Mouse (Mus musculus) gastrocnemius, postnatal 14 days (tissue): ENCODE measurements around the gene Drosha. TPM values are rescaled to one million over a fixed set of nuclear protein-coding genes. Genes with fewer than 3 reads are reported as not detected.
A peak's percentile ranks its signal among the peaks of the same experiment; 100 is the strongest.
"Not testable (repeated sequence)": the region's sequence is repeated elsewhere in the genome, so short reads cannot be mapped to it uniquely, and the experiment has no call there.

Experiments
- DNase-seq: peaks from one replicate; pipeline ENCODE4 v3.0.0; 2021; ENCODE audit warnings: mixed read lengths
- intact Hi-C: fragments of 180-260 bp; cut with DNase I; formaldehyde crosslinking; loops from one replicate; pipeline ENCODE4 v1.15.1; 2025; ENCODE audit warnings: low total_unique reads
- long read RNA-seq, 2 experiments: library from polyadenylated mRNA; stranded (forward); transcript quantifications; one replicate each; pipeline ENCODE4 v2.0.0; 2021
- total RNA-seq, 2 experiments: library from RNA; stranded (reverse); gene quantifications; 2 replicates each; pipeline ENCODE4 v1.2.3; 2021

The Drosha gene
- total RNA-seq, result 10 to 100 TPM; 22.4 to 25.7 TPM
- long read RNA-seq, experiment 1, full-length matches to known transcripts, result 15 of 32 reads
- long read RNA-seq, experiment 1, partial matches to known transcripts, result 14 of 32 reads
- long read RNA-seq, experiment 1, other reads (novel, unspliced or antisense), result 3 of 32 reads
- long read RNA-seq, experiment 2, full-length matches to known transcripts, result 15 of 31 reads
- long read RNA-seq, experiment 2, partial matches to known transcripts, result 12 of 31 reads
- long read RNA-seq, experiment 2, other reads (novel, unspliced or antisense), result 4 of 31 reads

GRCm38 (mm10) chr15:12824197-12824952 lies at the start of gene Drosha, which contains the start of gene 6030458C11Rik:
Gene Drosha, plus strand, starts transcription at chr15:12824815.
Gene 6030458C11Rik, minus strand, starts transcription at chr15:12824649.
- intact Hi-C loops, result no loop called here
- DNase-seq, result peak; percentile 96

DNA sequence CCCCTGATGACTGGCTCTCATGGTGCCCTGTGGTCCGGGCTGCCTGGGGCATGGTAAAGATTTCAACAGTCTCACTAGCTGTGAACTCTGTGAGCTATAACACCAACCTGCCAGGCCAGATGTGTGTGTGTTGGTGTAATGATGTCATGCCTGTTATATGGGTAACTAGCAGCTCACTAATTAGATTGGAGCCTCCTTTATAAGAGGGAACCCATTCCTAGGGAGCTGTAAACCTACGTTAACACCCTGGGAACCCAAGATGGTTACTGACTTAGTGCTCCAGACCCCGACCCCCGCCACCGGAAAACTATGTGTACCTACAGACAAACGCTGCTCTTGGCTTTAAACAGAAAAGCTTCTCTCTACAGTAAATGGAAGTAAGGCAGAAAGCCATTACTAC lies 43.3 kb upstream of the Drosha start:
- DNase-seq, result no peak
- intact Hi-C loops, result loop anchor here (10.0 kb wide), 1 partner anchor 96 kb away; no protein-coding TSS in a partner anchor

DNA sequence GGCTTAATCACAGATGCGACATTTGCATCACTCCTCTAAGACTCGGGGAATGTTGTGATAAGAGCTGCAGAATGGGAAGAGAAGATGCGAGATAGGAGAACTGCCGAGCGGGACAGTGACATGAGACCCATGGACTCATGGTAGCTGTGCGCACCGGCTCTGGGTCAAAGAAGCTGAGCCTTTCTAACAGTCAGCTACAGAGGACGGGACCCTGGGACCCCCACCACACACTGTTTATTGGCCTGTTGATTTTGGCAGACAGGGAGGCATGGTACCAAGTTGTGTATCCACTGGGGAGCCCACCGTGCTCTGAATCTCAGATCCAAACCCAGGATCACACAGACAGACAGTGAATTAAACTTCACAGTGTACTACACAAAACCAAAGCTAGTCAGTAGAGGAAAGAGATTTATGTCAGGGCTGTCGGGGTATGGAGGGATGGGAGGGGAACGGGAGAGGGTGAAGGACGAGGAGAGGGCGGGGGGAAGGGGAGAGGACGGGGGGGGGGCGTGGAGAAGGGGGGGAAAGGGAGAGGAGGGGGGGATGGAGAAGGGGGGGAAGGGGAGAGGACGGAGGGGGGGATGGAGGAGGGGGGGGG lies 42.8 kb upstream of the Drosha start:
- intact Hi-C loops, result loop anchor here (10.0 kb wide), 1 partner anchor 97 kb away; no protein-coding TSS in a partner anchor
- DNase-seq, result no peak

- no peak for DNase-seq
- intact Hi-C loops, result loop anchor here (10.0 kb wide), 1 partner anchor 104 kb away; no protein-coding TSS in a partner anchor
Measured at GRCm38 (mm10) chr15:12788536-12788935, 36.1 kb upstream of the Drosha start.

GRCm38 (mm10) chr15:12789406-12789867 lies 35.2 kb upstream of the Drosha start:
- intact Hi-C loops, result loop anchor here (10.0 kb wide), 1 partner anchor 105 kb away; no protein-coding TSS in a partner anchor
- no peak for DNase-seq

DNA sequence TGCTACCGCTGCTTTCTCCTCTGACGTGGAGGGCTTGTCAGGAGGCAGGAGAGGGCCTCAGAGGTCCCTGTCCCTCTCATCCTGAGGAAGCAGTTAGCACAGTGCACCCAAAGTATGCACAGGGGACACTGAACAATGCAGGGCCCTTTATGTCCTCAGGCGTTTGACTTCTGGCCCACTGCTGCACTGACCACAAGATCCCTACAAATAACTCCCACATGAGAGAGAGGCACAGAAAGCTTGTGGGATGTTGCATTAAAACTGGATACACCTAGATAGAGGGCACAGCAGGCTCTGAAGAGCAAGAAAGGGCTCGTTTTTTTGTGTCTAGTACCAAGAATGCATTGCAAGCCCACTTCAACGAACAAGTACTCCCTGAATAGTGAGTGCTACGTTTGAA lies 30.3 kb upstream of the Drosha start:
- intact Hi-C loops, result loop anchor here (5.0 kb wide), 1 partner anchor 422 kb away; no protein-coding TSS in a partner anchor
- no peak for DNase-seq

DNA sequence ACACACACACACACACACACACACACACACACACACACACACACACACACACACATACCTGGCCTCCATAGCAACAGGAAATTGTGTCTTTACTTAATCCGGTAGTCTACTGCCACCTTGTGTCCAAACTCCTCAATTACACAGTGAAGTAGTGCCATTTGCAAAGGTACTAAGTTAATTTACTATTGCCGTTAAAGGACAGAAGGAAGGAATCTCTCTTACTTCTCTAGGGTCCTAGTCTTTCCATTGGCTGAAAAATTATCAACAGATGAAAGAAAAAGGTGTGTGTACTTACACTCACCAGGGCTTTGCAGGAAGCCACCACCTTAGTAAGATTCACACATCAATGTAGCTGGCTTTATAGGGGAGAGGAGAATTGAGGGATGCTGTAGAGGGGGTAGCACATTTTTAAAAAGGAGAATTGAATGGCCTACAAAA lies 29.1 kb upstream of the Drosha start:
- intact Hi-C loops, result no loop called here
- no peak for DNase-seq

DNA sequence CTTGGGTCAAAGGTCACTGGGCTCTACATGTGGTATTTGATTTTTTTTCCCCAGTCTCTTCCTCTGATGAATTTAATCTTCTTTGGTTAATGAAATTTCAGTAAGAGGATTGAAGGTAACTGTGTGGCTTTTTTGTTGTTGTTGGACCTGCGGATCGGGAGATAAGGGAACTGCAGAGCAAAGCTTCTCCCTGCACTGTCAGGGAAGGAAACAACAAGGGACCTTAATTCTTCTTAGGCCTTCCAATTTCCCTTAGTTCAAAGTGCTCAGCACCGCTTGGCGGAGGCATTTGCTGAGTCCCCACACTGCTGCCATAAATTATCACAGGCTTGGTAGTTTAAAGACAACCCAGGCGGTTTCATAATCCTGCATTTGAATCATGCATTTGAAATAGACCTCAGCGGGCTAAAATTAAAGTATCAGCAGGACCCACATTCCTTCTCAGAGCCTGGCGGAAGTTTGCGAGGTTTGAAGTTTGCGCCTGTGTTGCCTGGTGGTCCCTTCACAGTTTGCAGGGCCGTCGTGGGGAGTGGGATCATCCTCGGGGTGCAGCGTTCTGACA lies 28.6 kb upstream of the Drosha start:
- intact Hi-C loops, result loop anchor here (2.0 kb wide), 1 partner anchor 211 kb away; no protein-coding TSS in a partner anchor
- DNase-seq, result no peak

DNA sequence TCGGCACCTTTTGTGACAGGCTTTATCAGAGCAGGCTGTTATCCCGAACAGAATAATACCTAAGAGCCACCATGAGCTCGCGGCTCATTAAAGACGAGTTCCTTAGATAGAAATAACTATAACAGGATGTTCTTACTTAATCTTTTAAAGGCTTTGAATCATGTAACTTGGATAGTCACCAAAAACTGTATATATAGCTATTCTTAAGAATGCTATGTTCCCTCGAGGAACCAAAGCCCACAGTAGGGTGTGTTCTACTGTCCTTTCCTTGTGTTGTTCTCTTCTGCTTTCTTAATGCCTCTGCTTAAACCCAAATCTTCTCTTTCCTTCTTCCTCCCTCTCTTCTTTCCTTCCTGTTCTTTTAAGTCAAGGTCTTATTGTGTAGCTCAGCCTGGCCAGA lies 26.6 kb upstream of the Drosha start:
- intact Hi-C loops, result no loop called here
- no peak for DNase-seq

GRCm38 (mm10) chr15:12800405-12801141 lies 24.0 kb upstream of the Drosha start:
- no peak for DNase-seq
- intact Hi-C loops, result no loop called here

DNA sequence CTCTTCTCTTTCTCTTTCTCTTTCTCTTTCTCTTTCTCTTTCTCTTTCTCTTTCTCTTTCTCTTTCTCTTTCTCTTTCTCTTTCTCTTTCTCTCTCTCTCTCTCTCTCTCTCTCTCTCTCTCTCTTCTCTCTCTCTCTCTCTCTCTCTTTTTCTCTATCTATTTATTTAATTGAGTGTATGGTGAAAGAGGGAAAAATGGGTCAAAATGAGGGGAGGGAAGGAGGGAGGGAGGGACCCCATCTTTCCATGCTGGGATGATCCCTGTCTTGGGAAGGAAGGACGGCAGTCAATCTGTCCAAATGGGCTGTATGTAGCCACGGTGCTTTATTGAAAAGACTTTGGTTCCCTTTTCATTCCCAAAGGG lies 23.5 kb upstream of the Drosha start:
- DNase-seq, intact Hi-C loops: not testable (repeated sequence)

DNA sequence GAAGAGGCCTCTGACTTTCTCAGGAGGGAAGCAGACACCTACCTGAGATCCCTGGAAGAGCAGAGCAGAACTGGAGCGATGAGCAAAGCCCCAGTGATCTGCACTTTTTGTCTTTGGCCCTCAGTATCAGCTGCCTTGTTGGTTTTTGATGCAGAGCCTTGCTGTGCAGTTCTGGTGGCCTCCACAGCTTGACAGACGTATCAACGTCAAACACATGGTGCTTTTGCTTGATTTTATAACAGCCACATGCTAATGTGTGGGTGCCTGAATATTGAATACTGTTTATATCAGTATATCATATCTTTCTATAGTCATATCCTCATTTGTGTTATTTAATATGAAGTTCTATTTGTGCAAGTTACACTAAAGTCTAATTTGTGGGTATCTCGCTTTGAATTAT lies 19.5 kb upstream of the Drosha start:
- no peak for DNase-seq
- intact Hi-C loops, result no loop called here

- DNase-seq, result no peak
- intact Hi-C loops, result no loop called here
Measured at GRCm38 (mm10) chr15:12807088-12807487, 17.5 kb upstream of the Drosha start.

DNA sequence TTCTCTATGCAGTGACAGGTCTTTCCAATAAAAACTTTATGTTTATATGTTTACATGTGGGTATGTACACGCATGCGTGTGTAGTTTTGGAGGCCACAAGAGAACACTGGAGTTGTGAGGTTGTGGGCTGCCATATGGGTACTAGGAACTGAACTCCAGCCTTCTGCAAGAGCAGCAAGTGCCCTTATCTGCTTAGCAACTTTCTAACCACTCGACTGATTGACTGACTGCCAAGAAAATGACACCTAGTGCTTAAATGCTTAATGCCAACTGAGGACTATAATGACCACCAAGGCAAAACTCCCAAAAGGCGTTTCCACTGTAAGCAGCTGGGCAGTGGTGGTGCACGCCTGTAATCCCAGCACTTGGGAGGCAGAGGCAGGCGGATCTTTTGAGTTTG lies 15.3 kb upstream of the Drosha start:
- intact Hi-C loops, result no loop called here
- DNase-seq, result no peak

GRCm38 (mm10) chr15:12812646-12813045 lies 12.0 kb upstream of the Drosha start:
- no peak for DNase-seq
- intact Hi-C loops, result no loop called here

- no peak for DNase-seq
- intact Hi-C loops, result no loop called here
Measured at GRCm38 (mm10) chr15:12817592-12817991, 7.0 kb upstream of the Drosha start.

- intact Hi-C loops, result no loop called here
- no peak for DNase-seq
Measured at GRCm38 (mm10) chr15:12822416-12823395, 1.9 kb upstream of the Drosha start.
